Mouse (Mus musculus) liver, embryonic 12.5 days (tissue): ENCODE results near the gene Plac1. TPM values are rescaled to one million over a fixed set of nuclear protein-coding genes. Genes with fewer than 3 reads are reported as not detected.
"Not testable (repeated sequence)": the region's sequence is repeated elsewhere in the genome, so short reads cannot be mapped to it uniquely, and the experiment has no call there.

Experiments used
- ATAC-seq: fragments of 200-750 bp; cut with Nextera tagmentation; 2 replicates; pipeline ENCODE4 v1.8.0; 2017; ENCODE audit warnings: moderate number of reproducible peaks, mild to moderate bottlenecking, moderate library complexity
- H3K27ac ChIP-seq: fragments of 300-500 bp; sonication (generic); 2 replicates; pipeline ENCODE4 v1.5.1; 2016; ENCODE audit warnings: mild to moderate bottlenecking
- H3K27me3 ChIP-seq: fragments of 300-500 bp; sonication (generic); replicated peaks from 2 replicates; pipeline ENCODE4 v1.6.1; 2016; ENCODE audit warnings: mild to moderate bottlenecking, moderate library complexity
- H3K36me3 ChIP-seq: fragments of 300-500 bp; sonication (generic); 2 replicates; pipeline ENCODE4 v1.6.1; 2016; ENCODE audit warnings: mild to moderate bottlenecking, moderate library complexity
- H3K4me1 ChIP-seq: fragments of 300-500 bp; sonication (generic); 2 replicates; pipeline ENCODE4 v1.6.1; 2016
- H3K4me2 ChIP-seq: fragments of 300-500 bp; sonication (generic); 2 replicates; pipeline ENCODE4 v1.6.1; 2016; ENCODE audit warnings: mild to moderate bottlenecking, moderate library complexity
- H3K4me3 ChIP-seq: fragments of 300-500 bp; sonication (generic); 2 replicates; pipeline ENCODE4 v1.5.1; 2016; ENCODE audit warnings: mild to moderate bottlenecking, moderate library complexity
- H3K9ac ChIP-seq: fragments of 300-500 bp; sonication (generic); 2 replicates; pipeline ENCODE4 v1.6.1; 2016; ENCODE audit warnings: mild to moderate bottlenecking, moderate library complexity
- H3K9me3 ChIP-seq: fragments of 300-500 bp; sonication (generic); replicated peaks from 2 replicates; pipeline ENCODE4 v1.6.1; 2016; ENCODE audit warnings: mild to moderate bottlenecking, moderate library complexity
- WGBS: fragments of 180-500 bp; shearing (Covaris S2); methylation state at CpG from one replicate; pipeline ENCODE4 v1.1.7; 2016; ENCODE audit not compliant: insufficient replicate concordance; 5-methylcytosine and 5-hydroxymethylcytosine counted together
- polyA plus RNA-seq: library from polyadenylated mRNA; unstranded; fragments of >200 nt; fragmentation: Nextera tagmentation; extraction: Ambion mirVana; gene quantifications from 2 replicates; pipeline ENCODE4 v1.2.1, GENCODE M21; 2016

Gene Plac1
- polyA plus RNA-seq, result 2.7 and 3.0 TPM in 2 replicates

DNA sequence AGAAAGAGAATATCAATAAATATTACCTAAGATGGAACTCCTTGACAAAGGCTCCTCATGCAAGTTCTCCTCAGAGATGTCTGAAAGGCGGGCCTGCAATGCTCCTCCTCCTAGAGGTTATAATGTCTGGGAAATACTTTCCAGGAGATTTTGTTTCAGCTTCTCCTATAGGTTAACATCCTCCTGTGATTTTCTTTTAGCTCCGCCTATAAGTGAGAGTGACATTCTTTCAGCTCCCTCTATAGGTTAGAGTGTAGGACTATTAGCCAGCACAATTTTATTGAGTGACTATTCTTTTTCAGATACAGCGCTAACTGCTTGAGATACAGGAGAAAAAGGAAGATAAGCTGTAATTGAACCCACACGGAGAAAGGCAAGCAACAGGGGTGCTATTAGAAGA, at the start of gene Plac1:
TSS of gene Plac1 (minus strand) at position 101 of the 400 bp plus-strand sequence.
- H3K4me2 ChIP-seq, result no peak within 1 kb of the TSS
- WGBS, result 43% methylated on average over 4 of the region's 4 CpGs
- H3K9ac ChIP-seq, result no peak within 1 kb of the TSS
- H3K36me3 ChIP-seq, result no peaks in the 10 kb centered on the region
- H3K27me3 ChIP-seq, result no peaks in the 10 kb centered on the region
- H3K27ac ChIP-seq, result no peak within 1 kb of the TSS
- 0 out of 2 replicates have a peak, but pooled peaks cover 6% of the 10 kb centered on the region for H3K4me1 ChIP-seq
- H3K4me3 ChIP-seq, result no peak within 1 kb of the TSS
- H3K9me3 ChIP-seq, result no peaks in the 10 kb centered on the region
- no peak for ATAC-seq

DNA sequence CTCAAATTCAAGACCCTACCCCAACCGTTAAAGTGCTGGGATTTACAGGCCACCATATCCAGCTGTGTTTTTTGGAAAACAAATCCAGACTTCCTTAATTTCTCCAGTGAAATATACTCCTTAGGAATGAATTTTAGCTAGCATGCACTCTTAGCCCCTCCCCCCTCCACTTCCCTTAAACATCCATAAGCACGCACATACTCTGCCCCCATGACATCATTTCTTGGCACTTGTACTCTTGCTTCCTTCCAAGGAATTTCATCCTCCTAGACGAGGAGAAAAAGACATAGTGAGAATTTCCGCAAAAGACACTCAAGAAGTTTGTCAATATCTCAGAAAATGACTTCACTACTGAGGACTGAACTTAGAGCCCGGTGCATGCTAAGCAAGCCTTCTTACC, 48.0 kb upstream of the Plac1 start:
- no peak overlapping the region for H3K9ac ChIP-seq
- H3K27me3 ChIP-seq, result no peaks in the 10 kb centered on the region
- 72% methylated on average over 5 of the region's 5 CpGs for WGBS
- no peaks in the 10 kb centered on the region for H3K36me3 ChIP-seq
- no peak for ATAC-seq
- no peaks in the 10 kb centered on the region for H3K9me3 ChIP-seq
- H3K4me1 ChIP-seq, result no peaks in the 10 kb centered on the region
- H3K4me3 ChIP-seq, result no peak overlapping the region
- H3K27ac ChIP-seq, result no peak overlapping the region
- H3K4me2 ChIP-seq, result no peak overlapping the region

DNA sequence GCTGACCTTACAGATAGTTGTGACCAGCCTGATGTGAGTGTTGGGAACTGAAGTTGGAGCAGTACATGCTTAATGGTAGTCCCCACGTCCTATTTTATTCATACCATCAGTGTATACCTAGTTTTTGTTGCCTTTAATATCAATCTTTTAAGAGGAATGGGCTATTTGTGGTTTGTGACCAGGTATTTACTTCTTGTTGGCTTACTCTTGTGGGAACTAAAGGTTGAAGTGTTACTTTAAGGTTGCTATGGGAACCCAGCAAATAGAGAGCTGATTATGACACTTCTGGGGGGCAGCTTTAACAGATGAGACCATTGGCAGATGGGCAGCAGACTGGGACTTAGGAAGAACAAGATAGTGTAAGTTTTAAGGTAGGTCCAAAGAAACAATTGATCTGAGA, 33.2 kb upstream of the Plac1 start, which contains the start of gene Fam122c:
TSS of gene Fam122c (plus strand) at position 301 of the 400 bp plus-strand sequence.
- no peaks in the 10 kb centered on the region for H3K9me3 ChIP-seq
- peaks cover 7% of the 10 kb centered on the region; the same call in 1 of the 2 replicates for H3K4me1 ChIP-seq
- no peaks in the 10 kb centered on the region for H3K36me3 ChIP-seq
- H3K27ac ChIP-seq, result no peak within 1 kb of the TSS
- no peaks in the 10 kb centered on the region; the same call in 1 of the 2 replicates for H3K27me3 ChIP-seq
- WGBS, result 13% methylated on average over 1 of the region's 1 CpGs
- H3K4me2 ChIP-seq, result no peak within 1 kb of the TSS
- no peak within 1 kb of the TSS for H3K9ac ChIP-seq
- H3K4me3 ChIP-seq, result no peak within 1 kb of the TSS
- ATAC-seq, result no peak

- H3K27me3 ChIP-seq, H3K9me3 ChIP-seq, ATAC-seq, H3K4me2 ChIP-seq, H3K27ac ChIP-seq, H3K36me3 ChIP-seq, H3K9ac ChIP-seq, H3K4me3 ChIP-seq: not testable (repeated sequence)
- H3K4me1 ChIP-seq, result peaks cover 11% of the 10 kb centered on the region
- 73% methylated on average over 3 of the region's 3 CpGs for WGBS
Observed at GRCm38 (mm10) chrX:53271628-53272027, 31.7 kb upstream of the Plac1 start.

DNA sequence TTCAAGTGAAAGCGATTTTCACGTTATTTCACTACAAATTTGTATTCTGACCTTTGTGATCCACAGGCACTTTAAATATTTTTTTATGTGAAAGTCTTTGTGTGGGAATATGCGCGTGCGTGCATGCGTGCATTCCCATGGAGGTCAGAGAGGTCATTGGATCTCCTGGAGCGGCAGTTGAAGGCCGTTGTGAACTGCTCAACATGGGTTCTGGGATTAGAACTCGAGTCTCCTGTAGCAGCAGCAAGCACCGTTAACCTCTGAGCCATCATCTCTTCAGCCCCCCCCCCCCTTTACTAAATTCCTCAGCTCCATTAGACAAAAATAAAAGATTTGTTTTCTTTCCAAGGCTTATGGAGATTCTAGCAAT, 30.1 kb upstream of the Plac1 start:
- H3K9me3 ChIP-seq, result no peaks in the 10 kb centered on the region
- peak overlapping the region; percentile 68 for H3K4me2 ChIP-seq
- no peak for ATAC-seq
- H3K4me1 ChIP-seq, result peaks cover 18% of the 10 kb centered on the region
- H3K27me3 ChIP-seq, result no peaks in the 10 kb centered on the region; the same call in 1 of the 2 replicates
- WGBS, result 13% methylated on average over 10 of the region's 10 CpGs
- 0 out of 2 replicates have a peak overlapping the region, but pooled peaks have one; percentile 30 for H3K27ac ChIP-seq
- no peaks in the 10 kb centered on the region for H3K36me3 ChIP-seq
- H3K9ac ChIP-seq, result peak overlapping the region; percentile 57
- H3K4me3 ChIP-seq, result peak overlapping the region; percentile 73

GRCm38 (mm10) chrX:53269289-53270062, 29.6 kb upstream of the Plac1 start, which contains the start of gene Fam122b:
Gene Fam122b (minus strand): TSS chrX:53269805.
- Histone ChIP-seq H3K9me3 (no peaks in the 10 kb centered on the region), H3K27me3 (no peaks in the 10 kb centered on the region; the same call in 1 of the 2 replicates), H3K4me2 (peak within 1 kb of the TSS; percentile 79), H3K36me3 (no peaks in the 10 kb centered on the region), H3K4me1 (peaks cover 18% of the 10 kb centered on the region), H3K9ac (peak within 1 kb of the TSS; percentile 79), H3K4me3 (peak within 1 kb of the TSS; percentile 73), H3K27ac (peak within 1 kb of the TSS; percentile 80)
- peak; percentile 83 for ATAC-seq
- WGBS, result 7% methylated on average over 36 of the region's 40 CpGs

- no peaks in the 10 kb centered on the region for H3K9me3 ChIP-seq
- H3K4me2 ChIP-seq, result peak overlapping the region; percentile 79
- no peaks in the 10 kb centered on the region; the same call in 1 of the 2 replicates for H3K27me3 ChIP-seq
- H3K4me3 ChIP-seq, result peak overlapping the region; percentile 73
- peak overlapping the region; percentile 79 for H3K9ac ChIP-seq
- peak; percentile 86 for ATAC-seq
- peaks cover 18% of the 10 kb centered on the region for H3K4me1 ChIP-seq
- H3K36me3 ChIP-seq, result no peaks in the 10 kb centered on the region
- H3K27ac ChIP-seq, result no peak overlapping the region; the same call in 1 of the 2 replicates
- 14% methylated on average over 10 of the region's 10 CpGs for WGBS
Observed at GRCm38 (mm10) chrX:53268856-53269255, 28.9 kb upstream of the Plac1 start.

DNA sequence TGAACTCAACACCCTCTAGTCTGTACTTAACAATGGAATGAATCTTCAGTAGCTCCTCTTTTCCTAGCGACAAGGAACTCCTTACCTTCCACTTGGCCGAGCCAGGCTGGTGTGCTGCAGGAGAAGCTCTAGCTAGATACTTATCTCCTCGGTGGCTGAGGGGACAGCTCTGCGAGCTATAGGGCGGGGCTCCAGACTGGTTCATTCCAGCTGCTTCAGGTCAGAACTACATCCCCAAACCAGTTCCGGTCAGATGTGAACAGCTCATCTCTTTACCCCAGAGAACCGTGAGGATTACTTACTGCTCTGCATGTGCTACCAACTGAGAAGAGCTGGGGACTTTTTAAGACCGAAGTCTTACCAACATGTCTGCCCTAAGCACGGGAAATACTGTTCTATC, 26.3 kb upstream of the Plac1 start:
- no peak; the same call in 1 of the 2 replicates for ATAC-seq

DNA sequence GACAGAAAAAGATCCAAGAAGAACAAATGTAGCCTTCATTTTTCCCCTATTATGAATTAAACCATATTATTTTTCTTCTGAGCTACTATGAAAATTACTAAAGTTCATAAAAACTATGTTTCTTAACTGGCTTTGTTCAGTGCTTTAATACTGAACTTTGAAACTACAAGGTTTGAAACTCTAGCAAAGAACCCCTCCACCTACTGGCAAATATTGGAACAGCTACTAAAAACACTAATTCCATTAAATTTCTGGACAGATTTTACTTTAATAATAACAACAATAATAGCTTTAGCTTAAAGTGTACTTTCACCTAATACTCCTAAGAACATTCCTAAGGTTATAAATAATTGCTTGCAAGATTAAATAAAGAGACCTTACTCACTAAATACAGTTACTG, 15.3 kb upstream of the Plac1 start:
- Histone ChIP-seq H3K27me3 (no peaks in the 10 kb centered on the region), H3K36me3 (peaks cover 14% of the 10 kb centered on the region), H3K4me2 (no peak overlapping the region), H3K27ac (no peak overlapping the region), H3K4me1 (no peaks in the 10 kb centered on the region), H3K9me3 (no peaks in the 10 kb centered on the region), H3K4me3 (no peak overlapping the region), H3K9ac (no peak overlapping the region)
- ATAC-seq, result no peak

More for the DNA sequence above, 26.3 kb upstream of the Plac1 start:
- H3K9me3 ChIP-seq, result no peaks in the 10 kb centered on the region
- no peak overlapping the region for H3K4me2 ChIP-seq
- H3K4me1 ChIP-seq, result peaks cover 18% of the 10 kb centered on the region
- peak overlapping the region; percentile 40; the same call in 1 of the 2 replicates for H3K27ac ChIP-seq
- WGBS, result 34% methylated on average over 9 of the region's 9 CpGs
- H3K36me3 ChIP-seq, result no peaks in the 10 kb centered on the region
- H3K27me3 ChIP-seq, result no peaks in the 10 kb centered on the region; the same call in 1 of the 2 replicates
- no peak overlapping the region for H3K4me3 ChIP-seq
- no peak overlapping the region for H3K9ac ChIP-seq

DNA sequence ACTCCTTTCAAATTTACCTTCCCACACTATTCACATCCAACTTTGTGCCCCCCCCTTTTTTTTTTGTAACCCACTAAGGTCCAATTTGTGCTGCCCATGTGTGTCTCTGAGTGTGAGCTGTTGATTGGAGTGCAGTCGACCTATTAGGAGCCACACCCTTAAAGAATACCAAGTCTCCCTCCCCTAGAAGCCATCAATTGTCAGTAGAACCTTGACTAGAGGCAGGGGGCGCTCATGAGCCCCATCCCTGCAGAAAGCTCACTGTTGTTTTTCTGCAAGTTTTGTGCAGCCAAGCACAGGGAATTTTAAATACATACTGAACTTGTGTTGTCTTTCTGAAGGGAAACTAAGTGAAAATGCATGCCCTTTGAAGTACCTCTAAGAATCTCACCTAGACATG, 1.9 kb downstream of the Plac1 start:
- Histone ChIP-seq H3K4me3 (no peak overlapping the region), H3K9ac (no peak overlapping the region), H3K4me1 (0 out of 2 replicates have a peak, but pooled peaks cover 6% of the 10 kb centered on the region), H3K4me2 (no peak overlapping the region), H3K27ac (no peak overlapping the region), H3K36me3 (no peaks in the 10 kb centered on the region), H3K27me3 (no peaks in the 10 kb centered on the region), H3K9me3 (no peaks in the 10 kb centered on the region)
- WGBS, result 2% methylated on average over 2 of the region's 2 CpGs
- ATAC-seq, result no peak

GRCm38 (mm10) chrX:53236404-53236803, 3.5 kb downstream of the Plac1 start:
- no peaks in the 10 kb centered on the region for H3K27me3 ChIP-seq
- H3K4me1 ChIP-seq, result 0 out of 2 replicates have a peak, but pooled peaks cover 6% of the 10 kb centered on the region
- H3K4me3 ChIP-seq, result no peak overlapping the region
- no peaks in the 10 kb centered on the region for H3K9me3 ChIP-seq
- H3K36me3 ChIP-seq, result no peaks in the 10 kb centered on the region
- no peak overlapping the region for H3K4me2 ChIP-seq
- peak; percentile 58 for ATAC-seq
- H3K27ac ChIP-seq, result no peak overlapping the region
- no peak overlapping the region for H3K9ac ChIP-seq
- 37% methylated on average over 7 of the region's 7 CpGs for WGBS

GRCm38 (mm10) chrX:53233689-53234088, 6.2 kb downstream of the Plac1 start:
- Histone ChIP-seq H3K27me3 (no peaks in the 10 kb centered on the region), H3K4me2 (no peak overlapping the region), H3K4me1 (0 out of 2 replicates have a peak, but pooled peaks cover 6% of the 10 kb centered on the region), H3K9ac (no peak overlapping the region), H3K9me3 (no peaks in the 10 kb centered on the region), H3K36me3 (no peaks in the 10 kb centered on the region), H3K4me3 (no peak overlapping the region), H3K27ac (no peak overlapping the region)
- ATAC-seq, result no peak
- WGBS, result 41% methylated on average over 3 of the region's 4 CpGs
